Mouse (Mus musculus): ENCODE data around the gene Smc6. TPM values are rescaled to one million over a fixed set of nuclear protein-coding genes. Genes with fewer than 3 reads are reported as not detected.
A peak's percentile ranks its signal among the peaks of the same experiment; 100 is the strongest.

The Smc6 gene
- polyA plus RNA-seq, 1 experiment, result 40.1 TPM

DNA sequence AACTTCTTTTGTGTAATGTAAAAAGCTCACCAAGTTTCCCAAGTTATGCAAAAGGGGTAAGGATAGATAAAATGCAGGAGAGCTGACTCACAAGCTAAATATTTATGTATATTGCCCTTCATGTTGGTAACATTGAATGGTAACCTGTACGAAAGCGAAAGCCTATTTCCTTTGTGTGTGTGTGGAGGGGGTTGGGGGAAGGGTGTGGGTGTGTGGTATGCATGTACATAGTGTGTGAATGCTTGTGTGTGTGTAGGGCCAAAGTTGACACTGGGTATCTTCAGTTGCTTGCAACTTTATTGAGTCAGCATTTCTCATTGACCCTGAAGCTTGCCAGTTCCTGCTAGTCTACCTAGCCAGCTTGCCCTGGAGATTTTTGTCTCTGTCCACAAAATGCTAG is 15.9 kb downstream of the Smc6 start:
- no peak for DNase-seq (ENCODE audit: low spot score)

DNA sequence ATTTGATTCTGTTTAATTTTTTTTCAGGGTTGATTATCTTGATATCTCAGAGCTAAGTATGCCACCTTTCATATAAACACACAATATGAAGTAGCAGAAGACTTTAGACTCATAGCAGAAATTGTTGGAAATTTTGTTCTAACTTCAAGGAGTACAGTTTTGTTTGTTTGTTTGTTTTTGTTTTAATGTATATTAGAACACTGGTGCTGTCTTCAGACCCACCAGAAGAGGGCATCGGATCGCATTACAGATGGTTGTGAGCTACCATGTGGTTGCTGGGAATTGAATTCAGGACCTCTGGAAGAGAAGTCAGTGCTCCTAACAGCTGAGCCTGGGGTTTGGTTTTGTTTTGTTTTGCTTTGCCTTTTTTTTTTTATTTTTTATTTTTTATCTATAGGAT is 20.7 kb downstream of the Smc6 start:
- no peak for DNase-seq (ENCODE audit: low spot score)

DNA sequence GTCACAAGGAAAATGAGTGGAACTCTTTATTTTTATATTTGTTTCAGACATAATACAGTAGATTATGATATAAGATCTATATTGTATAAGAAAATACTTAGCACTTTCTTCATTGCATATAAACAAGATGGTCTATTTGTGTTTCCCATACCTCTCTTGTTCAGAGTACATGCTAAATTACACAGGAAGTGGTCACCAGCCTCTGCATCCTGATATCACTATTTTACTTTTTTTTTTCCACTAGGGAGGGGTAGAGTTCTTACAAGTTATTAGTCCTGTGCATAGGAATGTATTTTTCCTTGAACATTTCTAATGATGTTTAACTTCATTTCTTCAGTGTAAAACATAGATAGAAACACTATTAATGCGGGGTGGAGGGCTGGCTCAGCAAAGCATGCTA is 35.2 kb downstream of the Smc6 start:
- DNase-seq (ENCODE audit: low spot score), result no peak

DNA sequence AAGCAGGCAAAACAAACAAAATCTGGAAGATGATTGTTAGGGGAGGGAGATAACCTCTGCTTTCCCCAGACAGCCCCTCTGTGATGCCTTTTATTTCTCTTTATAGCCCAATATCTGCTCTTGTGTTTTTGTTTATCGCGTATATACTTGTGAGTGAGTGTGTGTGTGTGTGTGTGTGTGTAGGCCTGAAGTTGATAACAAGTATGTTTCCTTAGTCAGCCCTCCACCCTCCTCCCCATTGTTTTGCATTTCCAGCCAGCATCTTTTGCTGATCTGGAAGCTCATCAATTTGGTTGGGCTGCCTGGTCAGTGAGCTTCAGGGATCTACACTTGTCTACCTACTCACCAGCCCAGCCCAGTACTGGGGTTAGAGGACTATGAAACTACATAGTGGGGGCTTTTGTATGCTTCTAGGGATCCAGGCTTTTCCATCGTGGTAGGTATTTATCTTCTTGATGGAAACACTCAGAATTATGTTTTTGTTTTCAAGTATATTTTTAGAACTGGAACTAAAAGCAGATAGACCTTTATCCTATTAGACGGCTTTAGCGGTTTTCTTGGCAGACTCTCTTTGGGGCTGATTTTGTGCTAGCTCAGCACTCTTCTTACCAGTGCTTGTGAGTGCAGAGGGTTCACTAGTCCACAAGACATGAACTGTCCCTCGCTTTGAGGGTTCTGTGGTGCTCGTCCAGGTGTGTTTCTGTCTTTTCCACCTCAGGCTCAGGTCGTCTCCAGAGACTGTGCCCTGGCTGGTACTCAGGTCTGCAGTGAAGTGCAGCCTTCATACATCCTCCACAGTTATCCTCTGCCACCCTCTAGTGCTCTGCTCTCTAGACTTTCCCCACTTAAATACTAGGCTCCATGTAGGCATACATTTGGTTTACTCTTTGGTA is 41.3 kb downstream of the Smc6 start:
- no peak for DNase-seq (ENCODE audit: low spot score)

DNA sequence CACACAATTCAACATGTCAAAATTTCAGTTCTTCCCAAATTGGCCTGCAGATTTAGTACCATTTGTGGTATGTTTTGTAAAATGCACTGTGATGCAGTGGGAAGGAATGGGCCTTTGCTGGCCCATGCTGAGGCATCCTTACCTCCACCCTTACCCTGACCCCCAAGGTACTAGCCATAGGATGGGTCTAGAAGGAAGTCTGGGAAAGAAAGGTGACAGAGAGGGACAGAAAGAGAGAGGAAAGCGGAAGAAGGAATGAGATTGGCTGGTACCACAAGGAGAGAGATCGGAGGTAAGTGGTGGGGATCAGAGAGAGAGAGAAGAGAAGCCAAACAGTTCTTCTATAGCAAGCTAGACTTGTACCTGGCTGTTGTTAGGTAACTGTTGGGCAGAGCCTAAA is 45.4 kb downstream of the Smc6 start:
- DNase-seq (ENCODE audit: low spot score), result no peak

DNA sequence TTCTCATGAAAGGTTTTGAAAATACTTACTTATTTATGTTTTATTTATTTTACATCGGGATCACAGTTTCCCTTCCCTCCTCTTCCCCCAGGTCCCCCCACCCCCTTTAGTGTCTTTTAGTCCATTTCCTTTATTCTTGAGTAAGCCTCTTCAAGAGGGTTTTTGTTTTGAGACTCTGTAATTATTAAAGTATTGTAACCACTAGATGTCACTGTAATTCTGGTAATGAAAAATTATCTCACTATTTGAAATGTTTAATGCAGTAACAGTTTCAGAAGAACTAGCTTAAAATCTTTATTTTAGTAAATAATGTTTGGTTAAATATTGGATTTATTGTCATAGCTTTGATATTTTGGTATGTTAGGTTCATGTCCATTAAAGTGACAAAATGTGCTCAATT is 48.2 kb downstream of the Smc6 start:
- no peak for DNase-seq (ENCODE audit: low spot score)

DNA sequence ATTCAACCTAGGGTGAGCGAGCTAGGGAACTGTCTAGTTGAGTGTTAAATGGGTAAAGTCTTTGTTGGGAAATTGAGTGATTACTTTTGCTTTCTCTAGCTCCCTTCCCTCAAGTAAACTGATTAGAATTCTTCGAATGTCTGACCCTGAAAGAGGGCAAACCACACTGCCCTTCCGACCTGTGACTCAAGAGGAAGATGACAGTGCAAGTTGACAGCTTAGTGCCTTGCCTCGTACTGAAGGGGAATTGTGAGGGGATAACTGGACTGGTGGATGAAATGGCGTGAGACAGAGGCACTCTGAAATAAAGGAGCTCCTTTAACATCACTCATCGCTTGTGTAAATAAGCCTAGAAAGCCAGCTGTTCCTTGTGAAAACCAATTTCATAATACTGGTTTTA is 52.0 kb downstream of the Smc6 start:
- no peak for DNase-seq (ENCODE audit: low spot score)

DNA sequence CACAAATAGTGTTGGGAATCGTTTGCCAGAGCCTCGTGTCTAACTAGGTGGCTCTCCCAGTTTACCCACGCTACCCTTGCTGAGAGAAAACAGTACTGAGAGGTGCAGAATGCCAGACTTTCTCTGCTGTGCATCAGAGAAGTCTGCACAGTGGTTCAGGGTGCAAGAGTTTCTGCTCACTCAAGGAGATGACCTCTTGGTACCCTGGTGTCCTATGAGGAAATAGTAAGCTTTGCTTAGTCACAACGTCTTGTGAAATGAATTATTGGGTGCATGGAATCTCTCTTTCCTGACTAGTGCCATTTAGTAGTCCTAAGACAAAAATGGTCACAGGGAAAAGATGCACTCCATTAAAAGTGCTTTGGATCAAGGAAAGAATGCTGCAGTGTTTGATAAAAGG is 58.8 kb downstream of the Smc6 start:
- DNase-seq (ENCODE audit: low spot score), result no peak

DNA sequence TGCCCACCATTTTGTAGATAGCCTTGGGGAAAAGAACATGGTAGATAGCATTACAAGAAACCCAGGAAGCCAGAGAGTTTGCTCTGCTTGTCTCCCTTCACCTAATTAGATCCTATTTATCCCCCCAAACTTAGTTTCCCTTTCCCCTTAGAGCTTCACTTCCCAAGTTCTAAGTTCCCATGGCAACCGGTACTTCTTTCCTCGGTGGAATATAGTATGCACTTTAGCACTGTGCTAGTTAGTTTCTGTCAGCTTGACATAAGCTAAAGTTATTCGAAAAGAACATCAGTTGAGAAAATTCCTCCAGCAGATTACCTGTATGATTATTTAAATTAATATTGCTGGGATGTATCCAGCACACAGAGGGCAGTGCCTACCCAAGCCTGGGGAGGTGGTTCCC is 60.8 kb downstream of the Smc6 start:
- no peak for DNase-seq (ENCODE audit: low spot score)

DNA sequence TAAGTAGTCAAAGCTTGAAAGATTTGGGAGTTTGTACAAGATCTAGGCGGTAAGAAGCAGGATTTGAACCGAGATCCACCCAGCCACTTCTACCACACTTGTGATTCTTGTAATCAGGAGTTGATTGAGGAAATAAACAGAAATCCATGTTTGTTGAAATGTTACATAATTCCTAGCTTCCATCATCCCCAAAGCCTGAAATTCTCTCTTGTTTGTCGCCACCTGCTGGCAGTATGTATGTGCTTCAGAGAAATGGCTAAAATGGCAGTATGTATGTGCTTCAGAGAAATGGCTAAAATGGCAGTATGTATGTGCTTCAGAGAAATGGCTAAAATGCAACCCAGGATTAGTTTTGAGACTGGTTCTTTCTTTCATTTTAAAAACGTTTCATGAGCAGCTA is 71.2 kb downstream of the Smc6 start:
- no peak for DNase-seq (ENCODE audit: low spot score)

DNA sequence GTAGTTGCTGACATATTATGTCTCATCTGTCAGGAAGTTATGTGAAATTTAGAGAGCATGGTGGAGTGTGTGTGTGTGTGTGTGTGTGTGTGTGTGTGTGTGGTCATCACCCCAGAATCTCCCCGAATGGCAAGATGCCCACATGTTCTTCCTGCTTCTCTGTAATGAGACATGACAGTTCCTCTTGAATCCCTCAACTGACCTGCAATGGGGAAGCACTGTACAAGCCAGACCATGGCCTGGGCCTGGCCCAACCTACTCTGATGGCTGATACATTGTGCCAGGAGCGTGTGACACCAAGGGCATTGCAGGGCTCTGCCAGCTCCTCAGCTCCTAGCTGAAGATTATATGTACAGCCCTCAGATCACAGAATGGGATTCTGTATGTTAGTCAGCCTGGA is 72.6 kb downstream of the Smc6 start:
- no peak for DNase-seq (ENCODE audit: low spot score)

DNA sequence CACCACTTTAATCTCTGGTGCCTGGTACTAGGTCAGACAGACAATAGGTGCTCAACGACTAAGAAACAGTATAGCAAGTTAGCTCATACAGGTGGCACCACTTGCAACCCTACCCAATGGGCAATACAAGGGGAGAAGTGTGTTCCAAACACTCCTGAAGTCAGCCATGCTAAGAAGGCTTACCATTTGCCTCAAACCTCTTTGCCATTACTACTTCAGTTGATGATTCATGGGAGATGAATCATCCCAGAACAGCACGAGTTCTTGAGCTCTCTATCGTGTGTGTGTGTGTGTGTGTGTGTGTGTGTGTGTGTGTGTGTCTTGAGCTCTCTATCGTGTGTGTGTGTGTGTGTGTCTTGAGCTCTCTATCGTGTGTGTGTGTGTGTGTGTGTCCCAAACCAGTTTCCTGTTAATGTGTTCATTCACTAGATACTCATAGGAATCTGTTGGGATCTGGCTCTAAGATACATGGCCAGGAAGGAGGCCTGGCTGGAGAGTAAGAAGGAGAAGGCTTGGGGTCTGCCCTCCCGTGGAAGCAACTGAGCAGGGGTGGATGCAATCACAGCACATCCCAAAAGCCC is 76.4 kb downstream of the Smc6 start:
- DNase-seq (ENCODE audit: low spot score), result no peak

DNA sequence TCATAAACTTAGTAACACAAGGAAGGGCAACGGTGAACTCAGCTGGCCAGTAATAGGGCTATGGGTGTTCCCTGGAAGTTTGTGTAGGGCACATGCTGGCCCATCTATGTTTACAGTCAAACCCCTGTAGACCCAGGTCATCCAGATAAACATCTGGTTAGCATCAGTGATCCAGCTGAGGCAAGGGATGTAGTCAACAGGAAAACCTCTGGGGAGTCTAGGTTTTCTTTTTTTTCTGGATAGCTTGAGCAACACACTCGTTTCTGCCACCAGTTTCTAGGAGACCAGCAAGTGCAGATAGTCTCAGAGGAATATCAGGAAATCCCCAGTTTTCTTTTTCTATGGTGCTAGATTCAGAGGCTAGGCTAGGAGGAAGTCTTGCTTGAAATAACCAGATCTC is 80.3 kb downstream of the Smc6 start:
- DNase-seq (ENCODE audit: low spot score), result no peak

DNA sequence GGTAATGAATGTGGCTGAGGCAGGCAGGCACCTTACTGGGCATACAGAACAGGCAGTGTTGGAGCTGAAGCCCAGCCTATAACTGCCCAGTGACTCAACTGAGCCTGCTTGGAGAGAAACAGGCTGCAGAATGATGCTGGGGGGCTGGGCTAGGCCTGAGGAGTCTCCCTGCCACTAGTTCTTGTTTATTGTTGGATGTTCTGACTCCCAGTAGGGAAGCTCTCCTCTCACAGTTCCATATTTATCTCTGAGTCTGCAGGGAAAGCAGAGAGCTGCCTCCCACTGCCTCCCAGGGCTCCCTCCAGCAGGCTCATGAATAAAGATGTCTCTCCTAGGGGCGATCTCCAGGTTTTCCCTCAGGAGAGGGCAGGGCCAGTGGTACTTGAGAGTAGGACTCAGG is 82.7 kb downstream of the Smc6 start:
- DNase-seq (ENCODE audit: low spot score), result no peak

DNA sequence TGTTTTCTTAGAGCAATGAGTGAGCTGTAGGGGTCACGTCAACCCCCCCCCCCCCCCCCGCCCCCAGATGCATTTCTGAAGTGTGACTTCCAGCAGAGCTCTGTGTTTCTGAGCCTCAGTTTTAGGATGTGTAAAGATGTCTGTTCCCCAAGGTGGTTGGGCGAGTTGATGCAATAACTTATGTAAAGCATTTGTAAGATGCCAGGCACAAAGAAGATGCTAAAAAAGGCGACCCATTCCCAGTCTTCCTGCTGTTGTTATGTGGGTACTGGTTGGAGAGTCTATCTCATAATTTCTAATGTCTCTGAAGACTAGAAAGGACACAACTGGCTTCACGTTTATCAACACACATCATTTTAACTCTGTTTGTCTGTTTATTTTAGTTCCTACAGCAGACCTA is 84.2 kb downstream of the Smc6 start:
- no peak for DNase-seq (ENCODE audit: low spot score)

DNA sequence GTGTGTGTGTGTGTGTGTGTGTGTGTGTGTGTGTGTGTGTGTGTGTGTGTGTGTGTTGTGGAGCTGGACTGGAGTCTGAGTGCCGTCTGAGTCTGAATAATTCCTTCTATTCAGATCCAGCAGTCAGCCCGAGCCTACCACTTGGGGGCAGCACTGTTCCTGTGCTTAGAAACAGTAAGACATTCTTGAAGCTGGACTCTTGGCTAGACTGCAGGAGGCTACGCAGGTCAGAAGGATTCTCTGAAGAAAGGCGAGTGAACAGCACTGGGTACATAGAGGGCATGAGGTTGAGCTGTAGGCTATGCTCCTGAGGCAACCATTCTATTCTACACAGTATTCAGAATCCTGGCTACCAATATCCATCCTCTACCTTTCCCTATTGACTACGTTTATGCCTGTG is 85.2 kb downstream of the Smc6 start:
- DNase-seq (ENCODE audit: low spot score), result peak; percentile 36

DNA sequence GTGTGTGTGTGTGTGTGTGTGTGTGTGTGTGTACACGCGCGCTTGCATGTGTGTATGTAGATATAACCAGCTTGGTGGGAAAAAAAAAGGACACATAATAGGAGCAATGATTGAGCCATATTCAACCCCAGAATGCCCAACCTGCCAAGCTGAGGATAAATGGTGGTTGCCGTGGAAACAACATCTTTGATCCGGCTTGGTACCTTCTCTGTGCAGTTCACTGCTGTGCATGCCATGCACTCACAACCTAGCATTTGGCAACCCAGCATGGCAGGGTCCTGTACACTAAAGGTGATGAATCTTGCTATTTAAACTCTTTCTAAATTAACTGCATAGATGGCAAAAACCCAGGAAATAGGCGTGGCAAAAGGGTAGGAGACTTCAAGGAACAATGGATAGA is 96.7 kb downstream of the Smc6 start:
- no peak for DNase-seq (ENCODE audit: low spot score)

DNA sequence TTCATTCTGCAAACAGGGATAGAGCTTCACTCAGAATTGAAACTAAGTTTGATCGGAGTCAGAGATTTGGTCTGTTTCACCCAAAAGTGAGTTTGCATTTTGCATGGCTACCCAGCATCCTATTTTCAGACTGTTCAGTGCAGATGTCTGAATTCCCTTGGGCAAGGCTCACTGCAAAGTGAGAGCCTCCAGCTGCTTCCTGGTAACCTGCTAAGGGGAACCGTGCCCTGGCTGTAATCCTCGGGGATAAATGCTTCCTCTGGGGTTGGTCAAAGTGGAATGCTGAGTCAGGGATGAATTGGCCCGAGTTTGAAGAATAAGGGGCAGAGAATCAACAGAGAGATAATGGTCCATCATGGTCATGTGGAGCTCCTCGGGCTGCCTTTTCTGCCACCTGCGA is 99.2 kb downstream of the Smc6 start:
- no peak for DNase-seq (ENCODE audit: low spot score)

DNA sequence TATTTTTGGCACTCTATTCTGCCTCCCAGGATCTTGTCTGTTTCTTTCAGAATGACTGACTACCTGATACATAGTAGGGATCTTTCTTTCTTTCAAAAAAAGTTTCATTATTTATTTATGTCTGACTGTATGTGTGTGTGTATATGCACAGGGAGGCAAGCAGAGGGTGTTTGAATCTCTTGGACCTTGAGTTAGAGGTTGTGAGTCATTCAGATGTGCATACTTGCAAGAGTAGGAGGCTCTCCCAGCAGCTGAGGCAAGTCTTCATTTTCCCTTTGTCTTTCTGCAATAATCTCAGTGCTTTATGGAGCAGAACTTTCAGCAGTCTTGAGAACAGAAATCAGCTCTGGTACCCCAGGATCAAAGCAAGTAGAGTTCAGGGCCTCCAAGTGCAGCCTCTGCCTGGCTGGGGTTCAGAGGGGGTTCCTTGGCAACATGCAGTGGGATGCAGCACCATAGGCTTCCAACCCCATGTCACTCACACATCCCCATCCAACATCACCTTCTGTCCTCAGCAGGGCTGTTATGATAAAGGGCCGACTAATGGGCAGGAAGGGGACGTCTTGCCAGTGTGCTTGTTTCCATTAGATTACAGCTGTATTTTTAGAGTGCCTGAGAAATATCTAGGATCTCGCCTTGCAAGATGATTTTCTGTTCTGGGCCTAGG is 101.5 kb downstream of the Smc6 start:
- no peak for DNase-seq (ENCODE audit: low spot score)
